Mouse (Mus musculus): ENCODE data around the gene Gm11099. TPM values are rescaled to one million over a fixed set of nuclear protein-coding genes. Genes with fewer than 3 reads are reported as not detected.
A peak's percentile ranks its signal among the peaks of the same experiment; 100 is the strongest.

The Gm11099 gene
- polyA plus RNA-seq (2015; fragmentation: Nextera tagmentation; extraction: Ambion mirVana): not detected in 2 replicates

GRCm38 (mm10) chr2:58859134-58859533 is at the start of gene Gm11099:
TSS of gene Gm11099 (plus strand) at chr2:58859434.
- H3K27ac ChIP-seq: no peak within 1 kb of the TSS
- 91% methylated on average over 5 of the region's 5 CpGs for WGBS
- no peak within 1 kb of the TSS for H3K4me2 ChIP-seq
- H3K4me1 ChIP-seq (replicated peaks): no peaks in the 10 kb centered on the region
- ATAC-seq (ENCODE audit: low FRiP score): no peak
- H3K9me3 ChIP-seq: no peaks in the 10 kb centered on the region
- no peaks in the 10 kb centered on the region for H3K27me3 ChIP-seq
- no peak within 1 kb of the TSS for H3K4me3 ChIP-seq
- H3K36me3 ChIP-seq: no peaks in the 10 kb centered on the region
- H3K9ac ChIP-seq: no peak within 1 kb of the TSS

GRCm38 (mm10) chr2:58812941-58813340 is 46.3 kb upstream of the Gm11099 start:
- no peaks in the 10 kb centered on the region for H3K4me1 ChIP-seq (replicated peaks)
- no peak overlapping the region for H3K27ac ChIP-seq
- H3K4me3 ChIP-seq: no peak overlapping the region
- no peaks in the 10 kb centered on the region for H3K9me3 ChIP-seq
- no peak overlapping the region for H3K9ac ChIP-seq
- H3K4me2 ChIP-seq: no peak overlapping the region
- ATAC-seq (ENCODE audit: low FRiP score): no peak
- WGBS: 21% methylated on average over 2 of the region's 2 CpGs
- H3K27me3 ChIP-seq: no peaks in the 10 kb centered on the region
- H3K36me3 ChIP-seq: no peaks in the 10 kb centered on the region

GRCm38 (mm10) chr2:58828910-58829600 is 30.2 kb upstream of the Gm11099 start:
- Histone ChIP-seq H3K4me1 (replicated peaks) (no peaks in the 10 kb centered on the region), H3K9me3 (no peaks in the 10 kb centered on the region), H3K36me3 (no peaks in the 10 kb centered on the region), H3K9ac (no peak overlapping the region), H3K27ac (no peak overlapping the region), H3K4me3 (no peak overlapping the region), H3K4me2 (no peak overlapping the region), H3K27me3 (no peaks in the 10 kb centered on the region)
- 80% methylated on average over 3 of the region's 3 CpGs for WGBS
- no peak for ATAC-seq (ENCODE audit: low FRiP score)

- no peaks in the 10 kb centered on the region for H3K36me3 ChIP-seq
- no peak for ATAC-seq (ENCODE audit: low FRiP score)
Measured at GRCm38 (mm10) chr2:58829981-58830742, 29.1 kb upstream of the Gm11099 start.

GRCm38 (mm10) chr2:58832253-58832980 is 26.8 kb upstream of the Gm11099 start:
- ATAC-seq (ENCODE audit: low FRiP score): no peak
- WGBS: 90% methylated on average over 20 of the region's 20 CpGs

More at GRCm38 (mm10) chr2:58829981-58830742, 29.1 kb upstream of the Gm11099 start:
- Histone ChIP-seq H3K4me3 (no peak overlapping the region), H3K4me2 (no peak overlapping the region), H3K4me1 (replicated peaks) (no peaks in the 10 kb centered on the region), H3K27ac (no peak overlapping the region), H3K9ac (no peak overlapping the region), H3K9me3 (no peaks in the 10 kb centered on the region), H3K27me3 (no peaks in the 10 kb centered on the region)
- WGBS: 58% methylated on average over 7 of the region's 7 CpGs

GRCm38 (mm10) chr2:58841021-58841420 is 18.2 kb upstream of the Gm11099 start:
- Histone ChIP-seq H3K36me3 (no peaks in the 10 kb centered on the region), H3K9me3 (0 out of 2 replicates have a peak, but pooled peaks cover 3% of the 10 kb centered on the region), H3K27me3 (no peaks in the 10 kb centered on the region), H3K27ac (no peak overlapping the region), H3K9ac (no peak overlapping the region), H3K4me1 (replicated peaks) (no peaks in the 10 kb centered on the region), H3K4me2 (no peak overlapping the region), H3K4me3 (no peak overlapping the region)
- no peak for ATAC-seq (ENCODE audit: low FRiP score)
- 65% methylated on average over 3 of the region's 3 CpGs for WGBS

More at GRCm38 (mm10) chr2:58832253-58832980, 26.8 kb upstream of the Gm11099 start:
- Histone ChIP-seq H3K27ac (no peak overlapping the region), H3K4me2 (no peak overlapping the region), H3K36me3 (no peaks in the 10 kb centered on the region), H3K4me1 (replicated peaks) (no peaks in the 10 kb centered on the region), H3K4me3 (no peak overlapping the region), H3K9me3 (no peaks in the 10 kb centered on the region), H3K27me3 (no peaks in the 10 kb centered on the region), H3K9ac (no peak overlapping the region)

- H3K27ac ChIP-seq: no peak overlapping the region
- WGBS: 88% methylated on average over 4 of the region's 4 CpGs
- ATAC-seq (ENCODE audit: low FRiP score): no peak
- H3K36me3 ChIP-seq: no peaks in the 10 kb centered on the region
- no peaks in the 10 kb centered on the region for H3K27me3 ChIP-seq
- 0 out of 2 replicates have a peak, but pooled peaks cover 3% of the 10 kb centered on the region for H3K9me3 ChIP-seq
- H3K9ac ChIP-seq: no peak overlapping the region
- H3K4me3 ChIP-seq: no peak overlapping the region
- H3K4me2 ChIP-seq: no peak overlapping the region
- H3K4me1 ChIP-seq (replicated peaks): no peaks in the 10 kb centered on the region
Measured at GRCm38 (mm10) chr2:58842443-58842842, 16.8 kb upstream of the Gm11099 start.

- Histone ChIP-seq H3K4me1 (replicated peaks) (no peaks in the 10 kb centered on the region), H3K4me2 (no peak overlapping the region), H3K27ac (no peak overlapping the region), H3K9ac (no peak overlapping the region), H3K36me3 (no peaks in the 10 kb centered on the region), H3K27me3 (no peaks in the 10 kb centered on the region), H3K4me3 (no peak overlapping the region), H3K9me3 (0 out of 2 replicates have a peak, but pooled peaks cover 3% of the 10 kb centered on the region)
- ATAC-seq (ENCODE audit: low FRiP score): no peak
- 44% methylated on average over 10 of the region's 10 CpGs for WGBS
Measured at GRCm38 (mm10) chr2:58844499-58844898, 14.7 kb upstream of the Gm11099 start.

GRCm38 (mm10) chr2:58879876-58880275 is 20.6 kb downstream of the Gm11099 start:
- Histone ChIP-seq H3K4me3 (no peak overlapping the region), H3K9me3 (no peaks in the 10 kb centered on the region), H3K4me2 (no peak overlapping the region), H3K4me1 (replicated peaks) (no peaks in the 10 kb centered on the region), H3K27ac (no peak overlapping the region), H3K27me3 (no peaks in the 10 kb centered on the region), H3K36me3 (no peaks in the 10 kb centered on the region), H3K9ac (no peak overlapping the region)
- 33% methylated on average over 3 of the region's 3 CpGs for WGBS
- ATAC-seq (ENCODE audit: low FRiP score): no peak

GRCm38 (mm10) chr2:58905057-58905456 is 45.8 kb downstream of the Gm11099 start:
- peaks cover 4% of the 10 kb centered on the region; the same call in 1 of the 2 replicates for H3K4me1 ChIP-seq (replicated peaks)
- no peak overlapping the region for H3K27ac ChIP-seq
- H3K4me2 ChIP-seq: no peak overlapping the region
- H3K9me3 ChIP-seq: no peaks in the 10 kb centered on the region
- H3K9ac ChIP-seq: no peak overlapping the region
- no peak overlapping the region for H3K4me3 ChIP-seq
- 0 out of 2 replicates have a peak, but pooled peaks cover 8% of the 10 kb centered on the region for H3K27me3 ChIP-seq
- WGBS: 71% methylated on average over 4 of the region's 4 CpGs
- no peak for ATAC-seq (ENCODE audit: low FRiP score)
- no peaks in the 10 kb centered on the region for H3K36me3 ChIP-seq

- WGBS: 30% methylated on average over 14 of the region's 14 CpGs
- peak; percentile 59; the same call in 1 of the 2 replicates for ATAC-seq (ENCODE audit: low FRiP score)
- H3K4me3 ChIP-seq: no peak overlapping the region
- 0 out of 2 replicates have a peak, but pooled peaks cover 8% of the 10 kb centered on the region for H3K27me3 ChIP-seq
- no peaks in the 10 kb centered on the region for H3K9me3 ChIP-seq
- peak overlapping the region; percentile 34 for H3K4me2 ChIP-seq
- H3K27ac ChIP-seq: no peak overlapping the region
- peaks cover 4% of the 10 kb centered on the region; the same call in 1 of the 2 replicates for H3K4me1 ChIP-seq (replicated peaks)
- H3K36me3 ChIP-seq: no peaks in the 10 kb centered on the region
- no peak overlapping the region for H3K9ac ChIP-seq
Measured at GRCm38 (mm10) chr2:58906814-58907516, 47.7 kb downstream of the Gm11099 start.
